Mouse (Mus musculus): ENCODE data around the gene Ankrd10.
"Not testable (repeated sequence)": the region's sequence is repeated elsewhere in the genome, so short reads cannot be mapped to it uniquely, and the experiment has no call there.

Ankrd10 gene

DNA sequence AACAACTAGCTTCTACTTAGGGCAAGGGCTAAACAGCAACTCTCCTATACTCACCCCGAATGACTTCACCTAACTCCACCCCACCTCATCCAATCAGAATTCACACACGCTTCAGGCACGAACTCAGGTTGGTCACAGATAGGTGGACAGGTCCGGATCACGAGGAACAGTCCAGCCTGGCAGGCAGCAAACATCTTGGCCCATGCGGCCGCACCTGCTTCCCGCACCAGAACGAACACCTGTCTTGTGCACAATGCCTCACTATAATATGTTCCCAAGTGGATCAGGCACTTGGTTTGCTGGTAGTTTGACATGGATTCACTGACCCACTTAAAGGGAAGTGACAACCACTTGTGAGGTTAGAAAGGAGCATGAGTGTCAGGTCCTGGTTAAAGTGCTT lies 26.7 kb downstream of the Ankrd10 start:
- no peak for DNase-seq

DNA sequence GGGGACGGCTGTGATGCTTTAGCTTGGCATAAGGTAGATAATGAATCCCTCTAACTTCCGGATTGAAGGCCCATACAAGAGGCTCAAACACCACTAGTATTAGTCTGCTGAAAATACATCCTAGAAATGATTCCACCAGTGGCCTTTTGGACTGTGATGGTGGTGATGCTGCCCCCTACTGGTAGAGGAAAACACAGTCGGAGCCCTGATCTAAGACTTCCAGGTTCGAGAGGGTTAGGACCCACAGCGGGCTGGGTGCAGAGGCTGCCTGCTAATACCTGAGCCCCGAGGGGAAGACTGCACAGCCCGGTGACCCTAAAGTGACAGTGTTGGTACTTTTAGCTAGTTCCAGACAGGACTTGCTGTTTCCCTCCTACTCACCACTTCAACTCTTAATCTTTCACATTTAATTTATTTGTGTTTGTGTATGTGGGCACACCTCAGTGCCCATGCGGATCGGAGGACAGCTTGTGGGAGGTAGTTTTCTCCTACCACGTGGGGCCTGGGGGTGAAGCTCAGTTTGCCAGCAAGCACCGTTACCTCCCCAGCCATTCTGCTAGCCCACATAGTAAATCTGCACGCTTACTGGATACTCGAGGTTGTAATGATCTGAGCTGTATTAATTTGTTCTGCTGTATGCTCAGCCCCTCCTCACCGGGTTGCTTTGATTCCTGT lies 33.4 kb downstream of the Ankrd10 start:
- DNase-seq, result peak; percentile 20 to 65

DNA sequence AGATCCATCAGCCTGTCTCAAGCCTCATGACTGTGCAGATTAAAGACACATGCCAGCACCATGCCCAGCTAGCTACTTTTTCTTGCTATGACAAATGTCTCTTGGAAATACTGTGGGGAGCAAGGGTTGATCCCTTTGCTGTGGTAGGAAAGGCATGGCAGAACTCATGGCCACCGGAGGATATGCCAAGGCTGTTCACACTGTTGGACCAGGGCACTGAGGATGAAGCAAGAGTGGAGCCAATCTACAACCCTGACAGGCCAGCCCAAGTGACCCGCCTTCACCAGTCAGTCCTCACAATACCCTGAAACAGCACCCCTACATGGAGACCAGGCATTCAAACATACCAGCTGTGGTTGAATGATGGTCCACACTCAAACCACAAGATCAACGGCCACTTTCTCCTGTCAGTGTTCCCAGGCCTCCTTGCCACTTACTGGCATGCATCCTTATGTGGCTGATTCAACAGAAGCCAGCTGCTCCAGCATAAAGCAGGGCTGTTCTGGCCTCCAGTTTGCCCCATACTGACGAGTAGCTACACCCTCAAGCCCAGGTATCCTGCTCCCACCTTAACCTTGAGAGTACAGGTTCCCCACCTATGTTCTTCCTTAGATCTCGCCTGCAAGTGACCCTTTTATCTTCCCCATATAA lies 35.1 kb downstream of the Ankrd10 start:
- no peak for DNase-seq

DNA sequence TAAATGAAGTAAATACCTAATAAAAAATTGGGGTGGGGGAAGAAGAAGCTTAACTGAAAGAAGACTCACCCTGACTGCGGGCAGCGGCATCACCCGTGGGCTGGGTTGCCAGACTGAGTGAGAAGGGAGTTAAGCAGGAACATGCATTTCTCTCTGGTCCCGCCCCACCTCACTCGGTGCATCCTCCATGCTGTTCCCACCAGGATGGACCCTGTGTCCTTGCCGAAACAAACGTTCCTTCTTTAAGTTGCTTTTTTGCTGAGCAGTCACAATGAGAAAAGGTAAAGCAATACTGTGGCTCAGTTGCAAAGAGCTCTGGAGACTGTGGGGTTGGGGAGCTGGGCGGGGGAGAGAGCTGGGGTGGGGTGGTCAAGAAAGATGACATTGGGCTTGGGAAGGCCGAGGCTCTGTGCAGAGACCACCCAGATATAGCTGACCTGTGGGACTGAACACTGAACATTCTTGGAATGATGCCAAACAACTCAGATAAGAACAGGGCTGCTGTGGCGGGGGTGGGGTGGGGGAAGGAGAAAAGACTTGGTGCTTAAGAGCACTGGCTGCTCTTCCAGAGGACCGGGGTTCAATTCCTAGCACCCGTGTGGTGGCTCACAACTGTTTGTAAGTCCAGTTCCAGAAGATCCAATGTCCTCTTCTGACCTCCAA lies 42.2 kb downstream of the Ankrd10 start:
- no peak for DNase-seq

DNA sequence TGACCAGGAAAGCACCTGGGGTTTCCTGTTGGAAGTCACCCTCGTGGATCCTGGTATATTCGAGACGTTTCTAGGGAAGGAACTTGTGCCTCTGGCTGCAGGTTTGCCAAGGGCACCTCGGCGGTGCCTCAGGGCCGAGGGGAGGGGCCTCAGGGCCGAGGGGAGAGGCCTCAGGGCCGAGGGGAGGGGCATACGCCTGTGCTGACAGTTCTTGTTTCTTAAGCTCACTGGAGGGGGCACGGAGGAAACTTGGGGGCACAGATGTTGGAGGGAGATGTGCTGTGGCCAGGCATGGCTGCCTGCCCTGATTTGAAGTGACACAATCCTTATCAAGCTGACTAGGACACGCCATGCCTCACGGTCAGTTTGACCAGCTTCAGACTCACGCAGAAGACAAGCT lies 43.3 kb downstream of the Ankrd10 start:
- no peak for DNase-seq

DNA sequence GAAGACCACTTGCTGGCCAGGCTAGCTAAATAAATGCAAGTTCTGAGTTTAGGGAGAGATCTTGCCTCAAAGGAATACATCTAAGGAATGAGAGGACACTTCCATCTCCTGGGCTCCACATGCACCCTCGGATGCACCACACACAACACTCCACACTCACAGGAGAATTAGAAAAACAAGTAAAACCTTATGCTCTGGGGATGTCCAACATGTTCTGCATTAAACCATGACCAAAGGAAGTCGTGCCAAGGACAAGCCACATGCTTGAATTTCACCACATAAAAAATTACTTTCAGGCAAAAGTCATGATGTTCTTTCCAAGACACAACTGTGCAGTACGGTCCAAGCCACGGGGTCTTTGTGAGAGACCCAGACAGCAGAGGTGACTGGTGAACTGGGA lies 43.7 kb downstream of the Ankrd10 start:
- no peak for DNase-seq

DNA sequence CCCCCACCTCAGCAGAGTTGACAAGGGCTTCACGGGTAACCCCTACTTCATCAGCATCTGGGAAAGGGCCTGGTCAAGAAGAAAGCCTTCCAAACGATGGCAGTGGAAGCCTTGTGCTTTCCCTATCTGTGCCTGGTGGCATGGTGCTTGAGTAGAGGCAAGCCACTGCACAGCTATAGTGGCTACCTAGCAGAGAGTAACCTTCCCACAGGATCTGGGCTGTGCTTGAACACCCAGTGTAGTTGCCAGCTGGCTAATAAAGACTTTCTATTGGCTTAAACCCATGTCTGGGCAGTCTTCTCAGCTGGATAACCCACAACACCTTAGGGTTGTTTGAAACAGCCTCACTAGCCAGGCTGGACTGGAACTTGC lies 49.2 kb downstream of the Ankrd10 start:
- DNase-seq, result no peak

DNA sequence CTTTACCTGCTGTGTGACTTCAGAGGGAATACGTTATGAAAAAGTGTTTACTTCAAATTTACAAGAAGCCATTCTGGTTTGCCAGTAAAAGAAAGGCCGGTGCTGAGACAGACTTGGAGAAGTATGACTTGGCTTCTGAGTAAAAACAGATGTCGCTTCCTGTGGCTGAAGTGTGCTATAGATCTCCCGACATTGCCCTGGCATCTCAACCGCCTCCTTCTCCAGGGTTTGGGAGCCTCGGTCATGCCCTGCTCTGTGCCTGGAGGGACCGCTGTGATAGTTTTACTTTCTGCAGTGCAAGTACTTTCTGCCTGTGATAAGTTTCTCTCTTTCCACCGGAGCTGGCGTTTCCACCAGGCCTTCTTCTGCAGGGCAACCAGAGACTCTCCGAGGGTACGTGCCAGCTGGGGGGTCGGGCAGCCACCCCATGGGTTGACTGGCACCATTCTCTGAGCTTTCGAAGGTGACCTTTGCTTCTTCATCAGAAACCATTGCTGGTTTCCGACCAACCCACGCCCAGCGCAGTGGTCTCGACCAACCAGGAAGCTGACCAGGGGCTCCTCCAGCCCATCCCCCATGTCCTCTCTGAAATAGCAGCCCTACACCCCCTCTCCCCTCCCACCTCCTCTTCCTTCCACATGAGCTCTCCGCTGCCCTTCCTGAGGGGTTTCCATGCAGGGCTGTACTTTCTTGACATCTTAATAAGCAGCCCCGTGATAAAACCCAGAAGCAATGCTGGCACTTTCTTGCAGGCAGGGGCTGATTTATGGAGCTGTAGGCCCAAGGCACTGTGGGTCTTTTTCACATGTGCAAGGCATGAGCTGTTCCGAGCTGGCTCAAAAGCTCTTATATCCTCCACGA lies 49.8 kb downstream of the Ankrd10 start:
- no peak for DNase-seq

DNA sequence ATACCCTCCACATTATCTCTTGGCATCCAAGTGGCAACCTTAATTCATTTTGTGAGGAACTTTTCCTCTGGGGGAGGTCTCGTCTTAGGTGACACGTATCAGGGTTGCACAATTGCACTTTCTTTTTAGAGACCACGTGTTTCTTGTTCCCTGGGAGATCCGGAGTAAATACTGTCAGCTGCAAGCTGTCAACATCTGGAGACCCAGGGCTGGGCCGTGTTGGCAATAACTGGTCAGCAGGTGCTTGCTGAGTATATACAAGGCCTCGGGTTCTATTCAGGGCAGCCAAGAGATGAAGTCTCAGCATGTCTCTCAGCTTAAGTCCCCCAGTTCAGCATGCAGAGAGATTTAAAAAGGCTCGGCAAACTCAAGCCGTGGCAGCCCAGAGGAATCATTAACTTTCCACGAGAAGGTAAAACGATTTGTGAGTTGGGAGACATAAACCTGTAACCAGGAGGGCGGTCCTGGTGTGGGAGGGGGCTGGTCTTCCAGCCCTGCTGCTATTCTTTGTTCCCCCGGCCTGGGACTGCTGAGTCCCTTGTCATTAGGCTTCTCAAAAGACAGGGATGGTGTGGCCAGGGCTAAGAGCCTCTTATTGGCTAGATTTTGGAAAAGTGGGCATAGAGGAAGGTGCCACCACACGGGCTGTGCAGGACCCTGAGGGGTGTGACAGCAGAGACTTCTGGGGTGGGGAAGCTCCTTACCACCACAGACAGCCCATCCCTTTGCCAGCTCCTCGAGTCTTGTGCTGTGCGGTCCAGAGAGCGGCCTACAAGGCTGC lies 59.8 kb downstream of the Ankrd10 start:
- no peak for DNase-seq

DNA sequence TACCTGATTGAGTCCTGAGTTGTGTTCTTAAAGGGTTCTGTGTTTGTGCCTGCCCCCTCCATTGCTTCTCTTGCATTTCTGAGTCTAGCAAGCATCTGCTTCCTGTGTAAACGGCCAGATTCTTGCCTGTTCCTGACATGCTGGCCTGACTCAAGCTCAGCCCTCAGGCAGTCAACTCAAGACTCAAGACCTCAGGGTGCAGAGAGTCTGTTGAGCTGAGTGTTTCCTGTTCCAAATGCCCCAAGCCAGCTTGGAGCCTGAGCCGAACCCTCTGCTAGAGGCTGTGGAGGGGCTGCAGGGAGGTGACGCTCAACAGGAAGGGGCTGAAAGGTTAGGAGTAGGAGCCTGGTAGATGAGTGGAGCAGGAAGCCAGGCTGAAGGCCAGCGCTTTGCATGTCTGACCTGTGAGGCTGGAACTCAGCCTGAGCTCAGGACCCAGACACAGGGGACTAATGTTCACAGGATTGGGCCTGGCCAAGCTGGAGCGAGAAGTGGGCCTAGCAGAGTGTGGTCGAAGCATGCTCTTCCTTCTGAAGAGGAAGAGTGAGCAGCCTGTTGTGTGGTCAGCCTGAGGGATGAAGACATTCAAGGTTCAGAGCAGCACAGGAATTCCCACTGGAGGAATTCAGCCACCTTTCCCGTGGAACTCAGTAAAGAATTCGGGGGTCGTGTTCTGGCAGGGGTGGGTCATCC lies 60.5 kb downstream of the Ankrd10 start:
- no peak for DNase-seq

DNA sequence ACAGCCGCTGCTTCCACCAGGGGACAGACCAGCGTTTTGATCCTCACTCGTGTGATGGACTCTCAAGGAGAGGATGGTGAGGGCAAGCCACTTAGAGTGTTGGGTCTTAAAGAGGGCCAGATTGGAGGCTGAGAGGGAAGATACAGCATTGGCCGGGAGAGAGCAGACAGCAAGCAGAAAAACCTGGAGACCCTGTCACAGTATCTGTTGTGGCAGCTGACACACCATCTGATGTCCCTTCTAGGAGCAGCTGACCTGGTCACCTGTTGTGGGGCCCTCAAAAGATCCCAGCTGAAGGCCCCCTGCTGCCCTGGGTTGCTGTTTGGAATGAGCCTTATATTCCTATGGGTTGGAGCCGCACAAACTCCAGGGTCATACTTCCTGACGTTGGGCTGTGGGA lies 63.1 kb downstream of the Ankrd10 start:
- no peak for DNase-seq

DNA sequence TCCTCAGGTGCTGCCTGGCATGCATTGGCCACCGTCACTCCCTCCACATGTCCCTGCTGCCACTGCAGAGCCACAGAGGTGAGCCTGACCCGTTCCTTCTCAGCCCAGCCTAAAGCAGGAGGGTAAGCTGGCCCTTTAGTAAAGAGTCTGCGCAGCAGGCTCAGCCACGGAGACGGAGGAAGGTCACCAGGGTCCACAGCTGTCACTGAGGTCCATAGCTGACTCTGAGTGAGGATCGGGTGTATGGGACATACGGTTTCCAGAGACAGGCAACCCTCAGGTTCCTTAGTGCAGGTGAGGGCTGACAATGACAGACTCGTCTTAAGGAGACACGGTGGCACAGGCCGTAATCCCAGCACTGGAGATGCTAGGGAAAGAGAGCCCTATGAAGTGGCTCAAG lies 63.6 kb downstream of the Ankrd10 start:
- no peak for DNase-seq

DNA sequence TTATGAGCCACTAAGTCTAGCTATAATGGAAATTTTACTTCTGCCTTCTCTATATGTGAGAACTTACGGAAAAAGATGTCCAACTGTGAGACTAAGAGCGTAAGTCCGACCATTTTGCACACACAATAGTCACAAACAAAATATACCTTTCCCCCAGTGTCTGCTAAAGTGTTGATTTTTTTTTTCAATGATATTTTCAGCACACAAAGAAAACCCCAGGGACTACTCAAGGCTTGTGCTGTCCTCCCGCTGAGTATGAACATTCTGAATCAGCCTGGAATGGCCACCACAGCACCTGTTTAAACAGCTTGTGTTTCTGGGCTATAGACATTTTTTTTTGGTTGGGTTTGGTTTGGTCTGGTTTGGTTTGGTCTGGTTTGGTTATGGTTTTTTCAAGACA lies 64.8 kb downstream of the Ankrd10 start:
- no peak for DNase-seq

DNA sequence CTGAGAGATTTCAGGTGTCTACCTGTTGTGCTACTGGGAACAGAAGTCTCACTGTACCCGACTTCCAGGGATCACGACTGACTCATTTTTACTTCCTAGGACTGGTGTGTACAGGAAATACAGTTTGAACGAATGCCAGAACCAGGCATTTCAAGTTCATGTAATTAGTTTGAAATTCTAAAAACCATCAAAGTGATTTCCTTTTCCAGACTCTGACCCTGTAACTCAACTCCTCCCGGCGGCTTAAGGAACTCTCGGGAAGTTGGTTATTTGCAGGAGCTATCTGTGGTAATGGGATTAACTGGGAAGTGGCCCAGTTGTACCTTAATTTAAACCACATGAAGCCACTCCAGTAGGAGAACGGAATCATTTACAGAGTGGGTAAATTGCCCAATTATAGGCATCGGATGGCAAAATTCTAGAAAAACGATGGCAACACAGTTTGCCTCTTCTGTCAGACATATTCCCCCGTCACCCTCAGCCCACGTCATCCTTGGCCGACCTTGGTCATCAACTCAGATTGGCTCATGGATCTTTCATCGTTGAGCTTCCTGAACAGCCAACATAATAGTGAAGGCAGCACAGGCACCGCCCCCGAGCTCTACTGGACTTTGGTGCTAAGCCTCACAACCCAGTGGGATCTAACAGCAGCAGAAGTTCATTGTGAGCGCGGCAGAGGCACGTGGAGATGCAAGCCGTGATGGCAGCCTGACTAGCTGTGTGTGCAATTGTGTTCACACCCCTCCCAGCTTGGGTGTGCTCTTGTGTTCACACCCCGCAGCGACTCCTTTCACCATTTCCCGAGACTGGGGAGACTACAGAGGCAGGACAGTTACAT lies 66.1 kb downstream of the Ankrd10 start:
- DNase-seq, result no peak

DNA sequence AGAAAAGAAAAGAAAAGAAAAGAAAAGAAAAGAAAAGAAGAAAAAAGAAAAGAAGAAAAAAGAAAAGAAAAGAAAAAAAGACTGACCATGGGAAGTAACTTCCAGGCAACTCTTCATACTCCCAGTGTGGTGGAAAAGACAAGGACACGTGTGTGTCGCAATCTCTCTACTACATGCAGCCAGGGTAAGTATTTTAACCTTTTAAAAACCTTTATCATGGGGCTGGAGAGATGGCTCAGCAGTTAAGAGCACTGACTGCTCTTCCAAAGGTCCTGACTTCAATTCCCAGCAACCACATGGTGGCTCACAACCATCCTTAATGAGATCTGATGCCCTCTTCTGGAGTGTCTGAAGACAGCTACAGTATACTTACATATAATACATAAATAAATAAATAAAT lies 67.4 kb downstream of the Ankrd10 start:
- DNase-seq, result not testable (repeated sequence)

DNA sequence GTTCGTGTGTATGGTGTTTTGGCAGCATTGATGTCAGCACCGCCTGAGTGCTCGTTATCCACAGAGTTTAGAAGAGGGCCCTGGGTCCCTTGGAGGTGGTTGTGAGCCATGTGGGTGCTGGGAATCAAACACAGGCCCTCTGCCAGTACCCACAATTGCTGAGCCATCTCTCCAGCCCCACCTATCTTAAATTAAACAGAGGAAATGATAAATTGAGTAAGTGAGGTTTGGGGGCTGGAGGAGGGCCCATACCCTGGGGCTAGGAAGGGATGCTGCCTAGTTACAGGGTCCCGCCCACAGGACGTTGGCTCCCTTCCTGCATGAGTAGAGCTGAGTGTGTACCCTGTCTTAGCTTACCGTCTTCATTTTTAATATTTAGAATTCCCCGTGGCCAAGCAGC lies 70.8 kb downstream of the Ankrd10 start:
- DNase-seq, result no peak

DNA sequence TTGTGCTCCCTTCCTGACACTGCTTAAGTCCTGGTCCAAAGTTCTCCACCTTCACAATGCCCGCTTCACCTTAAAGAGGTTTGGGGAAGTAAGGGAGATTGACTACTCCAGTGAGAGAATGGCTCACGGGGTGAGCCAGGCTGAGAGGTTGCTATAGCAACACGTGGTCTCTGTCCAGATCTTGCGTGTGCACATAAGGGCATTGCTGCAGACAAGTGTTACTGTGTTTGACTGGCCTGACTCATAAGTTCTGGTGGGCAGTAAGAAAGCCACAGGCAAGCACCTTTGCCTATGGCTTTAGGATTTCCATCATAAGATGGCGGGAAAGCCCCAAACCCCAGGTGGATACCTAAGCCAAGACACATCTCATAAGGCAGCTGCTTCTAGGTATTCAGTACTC lies 71.3 kb downstream of the Ankrd10 start:
- DNase-seq, result no peak

All from spleen, adult 18-20 months (tissue).